Mouse (Mus musculus) spleen, postnatal 4 days (tissue): ENCODE measurements around the gene Cdkal1.

Experiments
- DNase-seq, 2 experiments: peaks; one replicate each; pipeline ENCODE4 v3.0.0; 2022; ENCODE audit warnings: low spot score in 2 of 2

The Cdkal1 gene

GRCm38 (mm10) chr13:29810780-29811179, 44.7 kb downstream of the Cdkal1 start:
- no peak for DNase-seq

- no peak for DNase-seq
Observed at GRCm38 (mm10) chr13:29808383-29808782, 47.1 kb downstream of the Cdkal1 start.

GRCm38 (mm10) chr13:29807930-29808329, 47.5 kb downstream of the Cdkal1 start:
- no peak for DNase-seq

GRCm38 (mm10) chr13:29806871-29807270, 48.6 kb downstream of the Cdkal1 start:
- DNase-seq: no peak

- no peak for DNase-seq
Observed at GRCm38 (mm10) chr13:29805296-29805695, 50.2 kb downstream of the Cdkal1 start.

- DNase-seq: no peak
Observed at GRCm38 (mm10) chr13:29804034-29804433, 51.4 kb downstream of the Cdkal1 start.

GRCm38 (mm10) chr13:29802699-29803098, 52.8 kb downstream of the Cdkal1 start:
- no peak for DNase-seq

GRCm38 (mm10) chr13:29800078-29800477, 55.4 kb downstream of the Cdkal1 start:
- no peak for DNase-seq

GRCm38 (mm10) chr13:29792112-29792511, 63.4 kb downstream of the Cdkal1 start:
- no peak for DNase-seq

GRCm38 (mm10) chr13:29791439-29791838, 64.0 kb downstream of the Cdkal1 start:
- DNase-seq: no peak

GRCm38 (mm10) chr13:29786984-29787383, 68.5 kb downstream of the Cdkal1 start:
- no peak for DNase-seq

- no peak for DNase-seq
Observed at GRCm38 (mm10) chr13:29784894-29785293, 70.6 kb downstream of the Cdkal1 start.

GRCm38 (mm10) chr13:29781332-29781731, 74.1 kb downstream of the Cdkal1 start:
- no peak for DNase-seq

- DNase-seq: no peak
Observed at GRCm38 (mm10) chr13:29780713-29781112, 74.8 kb downstream of the Cdkal1 start.

GRCm38 (mm10) chr13:29779519-29779918, 76.0 kb downstream of the Cdkal1 start:
- DNase-seq: no peak

- no peak for DNase-seq
Observed at GRCm38 (mm10) chr13:29779116-29779515, 76.4 kb downstream of the Cdkal1 start.

GRCm38 (mm10) chr13:29778124-29778523, 77.3 kb downstream of the Cdkal1 start:
- DNase-seq: no peak

- no peak for DNase-seq
Observed at GRCm38 (mm10) chr13:29777225-29777624, 78.2 kb downstream of the Cdkal1 start.

GRCm38 (mm10) chr13:29775603-29776230, 79.8 kb downstream of the Cdkal1 start:
- DNase-seq: no peak

- DNase-seq: no peak
Observed at GRCm38 (mm10) chr13:29773563-29773962, 81.9 kb downstream of the Cdkal1 start.

GRCm38 (mm10) chr13:29772970-29773369, 82.5 kb downstream of the Cdkal1 start:
- no peak for DNase-seq

GRCm38 (mm10) chr13:29769647-29770436, 85.6 kb downstream of the Cdkal1 start:
- no peak for DNase-seq

- no peak for DNase-seq
Observed at GRCm38 (mm10) chr13:29768104-29768503, 87.4 kb downstream of the Cdkal1 start.
